22 mouse cellular contexts compared by ENCODE assay signal in genomic region chr11:61227816-61228215, GRCm38 (mm10). TPM values are rescaled to one million over a fixed set of nuclear protein-coding genes. Genes with fewer than 3 reads are reported as not detected.
DNase-seq lines count a peak whose midpoint lies in the region; ATAC-seq and TF ChIP-seq lines count a peak whose summit lies in the region.
"Had no signal": no experiment of that assay in that cellular context is flagged by ENCODE, and none has a peak within 500 bp of the region (broad histone marks: within the 10 kb centered on the region; RNA-seq: fewer than 3 reads in every experiment).

No protein-coding gene starts in this region.

- WGBS in hindbrain, postnatal 0 days: 75% methylated on average over 8 of the region's 8 CpGs
- 82% methylated on average over 8 of the region's 8 CpGs for WGBS in hindbrain, embryonic 16.5 days

- TF ChIP-seq CTCF in hindbrain, postnatal 0 days (IDR thresholded peaks at IDR 0.05; ENCODE audit: low read depth): no peak

- H3K27me3 ChIP-seq in hindbrain, postnatal 0 days (ENCODE audit: insufficient read depth, low read length): no peaks in the 10 kb centered on the region
- no peaks in the 10 kb centered on the region for H3K27me3 ChIP-seq in hindbrain, embryonic 16.5 days (replicated peaks; ENCODE audit: control insufficient read depth, insufficient read depth, low read length)
- H3K27me3 ChIP-seq: embryonic facial prominence, embryonic 15.5 days; limb, embryonic 13.5 days; midbrain, embryonic 12.5 days had no signal

- H3K4me3 ChIP-seq in hindbrain, postnatal 0 days (ENCODE audit: low read length): no peak overlapping the region
- no peak overlapping the region for H3K4me3 ChIP-seq in hindbrain, embryonic 16.5 days (ENCODE audit: low read length)
- H3K4me3 ChIP-seq: embryonic facial prominence, embryonic 15.5 days; hindbrain, embryonic 12.5 days; limb, embryonic 13.5 days; liver, embryonic 12.5 days; midbrain, embryonic 12.5 days had no signal

- H3K36me3 ChIP-seq in hindbrain, postnatal 0 days (ENCODE audit: insufficient read depth, low read length): no peaks in the 10 kb centered on the region
- no peaks in the 10 kb centered on the region for H3K36me3 ChIP-seq in hindbrain, embryonic 16.5 days (ENCODE audit: control insufficient read depth, insufficient read depth, low read length)
- H3K36me3 ChIP-seq: embryonic facial prominence, embryonic 15.5 days; hindbrain, embryonic 12.5 days; limb, embryonic 13.5 days; liver, embryonic 12.5 days; midbrain, embryonic 12.5 days had no signal

- 0 out of 2 replicates have a peak, but pooled peaks cover 3% of the 10 kb centered on the region for H3K4me1 ChIP-seq in hindbrain, postnatal 0 days (ENCODE audit: insufficient read depth, low read length)
- H3K4me1 ChIP-seq in hindbrain, embryonic 16.5 days (ENCODE audit: control insufficient read depth, insufficient read depth, low read depth, low read length): 0 out of 2 replicates have a peak, but pooled peaks cover 2% of the 10 kb centered on the region

- H3K4me2 ChIP-seq in hindbrain, postnatal 0 days (ENCODE audit: low read depth, low read length): no peak overlapping the region
- no peak overlapping the region for H3K4me2 ChIP-seq in hindbrain, embryonic 16.5 days (ENCODE audit: low read length)
- H3K4me2 ChIP-seq: embryonic facial prominence, embryonic 15.5 days; hindbrain, embryonic 12.5 days; limb, embryonic 13.5 days; liver, embryonic 12.5 days; midbrain, embryonic 12.5 days had no signal

- ATAC-seq in hindbrain, postnatal 0 days: no peak
- ATAC-seq in hindbrain, embryonic 16.5 days: no peak
- ATAC-seq: forebrain, embryonic 14.5 days; liver, embryonic 12.5 days had no signal

- DNase-seq in hindbrain, postnatal 0 days (ENCODE audit: low spot score): peak; percentile 29
- DNase-seq in brain, adult 2 months (ENCODE audit: low read depth, low spot score): peak; percentile 95
- DNase-seq in cerebellum, adult 18-20 months: peak; percentile 73 to 85
- peak; percentile 61 to 74 for DNase-seq in cerebellum, postnatal 14 days
- no peak for DNase-seq in urinary bladder, postnatal 25 days (ENCODE audit: low spot score)
- DNase-seq in gastrocnemius, postnatal 10 days: no peak
- DNase-seq: adrenal gland, postnatal 36 days; gastrocnemius, postnatal 36 days; kidney, adult 8-10 months; kidney, postnatal 14 days; thymus, postnatal 14 days had no signal

- H3K27ac ChIP-seq in hindbrain, postnatal 0 days: no peak overlapping the region; the same call in 1 of the 2 replicates
- H3K27ac ChIP-seq in hindbrain, embryonic 16.5 days (ENCODE audit: low read depth, low read length): no peak overlapping the region
- H3K27ac ChIP-seq: embryonic facial prominence, embryonic 15.5 days; hindbrain, embryonic 12.5 days; limb, embryonic 13.5 days; liver, embryonic 12.5 days; midbrain, embryonic 12.5 days had no signal

- H3K9me3 ChIP-seq in hindbrain, postnatal 0 days (ENCODE audit: low read length): no peaks in the 10 kb centered on the region
- H3K9me3 ChIP-seq in hindbrain, embryonic 16.5 days (ENCODE audit: control insufficient read depth, low read length): no peaks in the 10 kb centered on the region
- H3K9me3 ChIP-seq: embryonic facial prominence, embryonic 15.5 days; hindbrain, embryonic 12.5 days; limb, embryonic 13.5 days; liver, embryonic 12.5 days; midbrain, embryonic 12.5 days had no signal

- no peak overlapping the region for H3K9ac ChIP-seq in hindbrain, postnatal 0 days (replicated peaks; ENCODE audit: low read length)
- no peak overlapping the region for H3K9ac ChIP-seq in hindbrain, embryonic 16.5 days (ENCODE audit: low read depth, low read length)
- H3K9ac ChIP-seq: embryonic facial prominence, embryonic 15.5 days; hindbrain, embryonic 12.5 days; limb, embryonic 13.5 days; liver, embryonic 12.5 days; midbrain, embryonic 12.5 days had no signal

RNA-seq across cellular contexts. Expression of gene Aldh3a1, which starts 20.5 kb away (rescaled TPM):
- total RNA-seq in hindbrain, postnatal 0 days (2014; rRNA removed): 0.63 and 0.93 TPM in 2 replicates
- polyA plus RNA-seq in hindbrain, postnatal 0 days (2015; fragmentation: Nextera tagmentation; extraction: Ambion mirVana): 0.94 and 1.1 TPM in 2 replicates
- polyA plus RNA-seq in hindbrain, embryonic 16.5 days (2015; fragmentation: Nextera tagmentation; extraction: Ambion mirVana): 0.40 and 0.41 TPM in 2 replicates
- total RNA-seq in gastrocnemius, postnatal 10 days (2021): under 1 TPM; 0.23 to 0.34 TPM
- total RNA-seq: common myeloid progenitor, adult 5-6 weeks; megakaryocyte, adult 5-6 weeks had no signal
- polyA plus RNA-seq: forebrain, embryonic 14.5 days; hindbrain, embryonic 12.5 days; intestine, embryonic 14.5 days; midbrain, embryonic 12.5 days; neural tube, embryonic 11.5 days had no signal

RNA-seq across cellular contexts. Expression of gene Aldh3a2, which starts 39.4 kb away (rescaled TPM):
- 37.9 and 40.4 TPM in 2 replicates for total RNA-seq in hindbrain, postnatal 0 days (2014; rRNA removed)
- polyA plus RNA-seq in hindbrain, postnatal 0 days (2015; fragmentation: Nextera tagmentation; extraction: Ambion mirVana): 36.2 and 37.3 TPM in 2 replicates
- polyA plus RNA-seq in hindbrain, embryonic 16.5 days (2015; fragmentation: Nextera tagmentation; extraction: Ambion mirVana): 35.8 TPM in 2 replicates
- total RNA-seq in gastrocnemius, postnatal 10 days (2021): 10 to 100 TPM; 18.6 to 22.6 TPM

RNA-seq across cellular contexts. Expression of gene Usp22, which starts 53.0 kb away (rescaled TPM):
- 526 and 577 TPM in 2 replicates for total RNA-seq in hindbrain, postnatal 0 days (2014; rRNA removed)
- polyA plus RNA-seq in hindbrain, postnatal 0 days (2015; fragmentation: Nextera tagmentation; extraction: Ambion mirVana): 251 and 278 TPM in 2 replicates
- polyA plus RNA-seq in hindbrain, embryonic 16.5 days (2015; fragmentation: Nextera tagmentation; extraction: Ambion mirVana): 341 and 401 TPM in 2 replicates
- 10 to 100 TPM; 28.1 to 39.3 TPM for total RNA-seq in gastrocnemius, postnatal 10 days (2021)

Comparison
In these comparisons a context has a peak if more than half of its experiments do, and no peak if none do; other contexts are left out.
1. DNase-seq: peak in hindbrain, postnatal 0 days (single experiment), brain, adult 2 months (single experiment), cerebellum, adult 18-20 months (2 of 2) and cerebellum, postnatal 14 days (2 of 2); none in urinary bladder, postnatal 25 days (single experiment) and gastrocnemius, postnatal 10 days (single experiment).
2. RNA of gene Usp22, which starts 53.0 kb away (total RNA-seq): 526 to 577 TPM in hindbrain, postnatal 0 days; 28.1 to 39.3 TPM in gastrocnemius, postnatal 10 days; every median in the first group is over 10 times any median in the second.